Mouse (Mus musculus) A20 (cell line): ENCODE data around the gene Slc24a3.

Experiments
- DNase-seq: peaks from one replicate; pipeline ENCODE4 v3.0.0-alpha.2; 2011; ENCODE audit warnings: low read depth, low spot score

Gene Slc24a3

GRCm38 (mm10) chr2:145197076-145197475, 29.5 kb downstream of the Slc24a3 start:
- no peak for DNase-seq

GRCm38 (mm10) chr2:145213587-145213986, 46.0 kb downstream of the Slc24a3 start:
- DNase-seq, result no peak

GRCm38 (mm10) chr2:145214086-145214831, 46.7 kb downstream of the Slc24a3 start:
- DNase-seq, result no peak

- DNase-seq, result no peak
Observed at GRCm38 (mm10) chr2:145216580-145216979, 49.0 kb downstream of the Slc24a3 start.

GRCm38 (mm10) chr2:145217422-145217821, 49.9 kb downstream of the Slc24a3 start:
- no peak for DNase-seq

- no peak for DNase-seq
Observed at GRCm38 (mm10) chr2:145219246-145219645, 51.7 kb downstream of the Slc24a3 start.

GRCm38 (mm10) chr2:145223646-145224045, 56.1 kb downstream of the Slc24a3 start:
- DNase-seq, result no peak

GRCm38 (mm10) chr2:145225640-145226039, 58.1 kb downstream of the Slc24a3 start:
- DNase-seq, result no peak

- DNase-seq, result no peak
Observed at GRCm38 (mm10) chr2:145226100-145226499, 58.5 kb downstream of the Slc24a3 start.

GRCm38 (mm10) chr2:145227351-145227750, 59.8 kb downstream of the Slc24a3 start:
- DNase-seq, result no peak

- DNase-seq, result no peak
Observed at GRCm38 (mm10) chr2:145232764-145233484, 65.4 kb downstream of the Slc24a3 start.

- no peak for DNase-seq
Observed at GRCm38 (mm10) chr2:145233547-145234398, 66.2 kb downstream of the Slc24a3 start.

- DNase-seq, result no peak
Observed at GRCm38 (mm10) chr2:145246384-145246783, 78.8 kb downstream of the Slc24a3 start.

GRCm38 (mm10) chr2:145248185-145248584, 80.6 kb downstream of the Slc24a3 start:
- DNase-seq, result no peak

GRCm38 (mm10) chr2:145257332-145257731, 89.8 kb downstream of the Slc24a3 start:
- no peak for DNase-seq

- no peak for DNase-seq
Observed at GRCm38 (mm10) chr2:145257855-145258254, 90.3 kb downstream of the Slc24a3 start.

GRCm38 (mm10) chr2:145260574-145260973, 93.0 kb downstream of the Slc24a3 start:
- DNase-seq, result no peak

GRCm38 (mm10) chr2:145262153-145262552, 94.6 kb downstream of the Slc24a3 start:
- DNase-seq, result no peak

- no peak for DNase-seq
Observed at GRCm38 (mm10) chr2:145266723-145267122, 99.2 kb downstream of the Slc24a3 start.

GRCm38 (mm10) chr2:145268971-145269370, 101.4 kb downstream of the Slc24a3 start:
- DNase-seq, result no peak

- no peak for DNase-seq
Observed at GRCm38 (mm10) chr2:145269410-145269809, 101.9 kb downstream of the Slc24a3 start.
